Mouse (Mus musculus): ENCODE data around the gene Ppt2. TPM values are rescaled to one million over a fixed set of nuclear protein-coding genes. Genes with fewer than 3 reads are reported as not detected.

Gene Ppt2
- polyA plus RNA-seq, 1 experiment from 2014 or later, result 24.9 TPM

- ATAC-seq, result no peak
- Histone ChIP-seq H3K9me3 (ENCODE audit: low read length) (no peaks in the 10 kb centered on the region), H3K4me3 (ENCODE audit: low read depth, low read length) (no peak overlapping the region), H3K9ac (replicated peaks; ENCODE audit: low read depth) (no peak overlapping the region), H3K27me3 (replicated peaks; ENCODE audit: insufficient read depth, low read length) (no peaks in the 10 kb centered on the region), H3K4me2 (replicated peaks; ENCODE audit: low read depth, low read length) (no peak overlapping the region), H3K27ac (ENCODE audit: low read length) (no peak overlapping the region), H3K4me1 (ENCODE audit: insufficient read depth, low read depth, low read length) (peaks cover 12% of the 10 kb centered on the region), H3K36me3 (ENCODE audit: insufficient read depth, low read length) (0 out of 2 replicates have a peak, but pooled peaks cover 7% of the 10 kb centered on the region)
- WGBS, result 83% methylated on average over 18 of the region's 18 CpGs
- no peak for DNase-seq (ENCODE audit: low spot score)
- TF ChIP-seq EP300 (IDR thresholded peaks at IDR 0.05) (no peak), CTCF (IDR thresholded peaks at IDR 0.05) (no peak)
Observed at GRCm38 (mm10) chr17:34649106-34649864, 21.0 kb upstream of the Ppt2 start.

GRCm38 (mm10) chr17:34648141-34648890 is 20.0 kb upstream of the Ppt2 start:
- TF ChIP-seq CTCF (IDR thresholded peaks at IDR 0.05) (no peak), EP300 (IDR thresholded peaks at IDR 0.05) (no peak)
- Histone ChIP-seq H3K9me3 (ENCODE audit: low read length) (no peaks in the 10 kb centered on the region), H3K27ac (ENCODE audit: low read length) (no peak overlapping the region), H3K9ac (replicated peaks; ENCODE audit: low read depth) (no peak overlapping the region), H3K27me3 (replicated peaks; ENCODE audit: insufficient read depth, low read length) (no peaks in the 10 kb centered on the region), H3K4me1 (ENCODE audit: insufficient read depth, low read depth, low read length) (peaks cover 12% of the 10 kb centered on the region), H3K4me3 (ENCODE audit: low read depth, low read length) (no peak overlapping the region), H3K36me3 (ENCODE audit: insufficient read depth, low read length) (0 out of 2 replicates have a peak, but pooled peaks cover 7% of the 10 kb centered on the region), H3K4me2 (replicated peaks; ENCODE audit: low read depth, low read length) (no peak overlapping the region)
- no peak for ATAC-seq
- WGBS, result 78% methylated on average over 16 of the region's 16 CpGs
- DNase-seq (ENCODE audit: low spot score), result no peak

DNA sequence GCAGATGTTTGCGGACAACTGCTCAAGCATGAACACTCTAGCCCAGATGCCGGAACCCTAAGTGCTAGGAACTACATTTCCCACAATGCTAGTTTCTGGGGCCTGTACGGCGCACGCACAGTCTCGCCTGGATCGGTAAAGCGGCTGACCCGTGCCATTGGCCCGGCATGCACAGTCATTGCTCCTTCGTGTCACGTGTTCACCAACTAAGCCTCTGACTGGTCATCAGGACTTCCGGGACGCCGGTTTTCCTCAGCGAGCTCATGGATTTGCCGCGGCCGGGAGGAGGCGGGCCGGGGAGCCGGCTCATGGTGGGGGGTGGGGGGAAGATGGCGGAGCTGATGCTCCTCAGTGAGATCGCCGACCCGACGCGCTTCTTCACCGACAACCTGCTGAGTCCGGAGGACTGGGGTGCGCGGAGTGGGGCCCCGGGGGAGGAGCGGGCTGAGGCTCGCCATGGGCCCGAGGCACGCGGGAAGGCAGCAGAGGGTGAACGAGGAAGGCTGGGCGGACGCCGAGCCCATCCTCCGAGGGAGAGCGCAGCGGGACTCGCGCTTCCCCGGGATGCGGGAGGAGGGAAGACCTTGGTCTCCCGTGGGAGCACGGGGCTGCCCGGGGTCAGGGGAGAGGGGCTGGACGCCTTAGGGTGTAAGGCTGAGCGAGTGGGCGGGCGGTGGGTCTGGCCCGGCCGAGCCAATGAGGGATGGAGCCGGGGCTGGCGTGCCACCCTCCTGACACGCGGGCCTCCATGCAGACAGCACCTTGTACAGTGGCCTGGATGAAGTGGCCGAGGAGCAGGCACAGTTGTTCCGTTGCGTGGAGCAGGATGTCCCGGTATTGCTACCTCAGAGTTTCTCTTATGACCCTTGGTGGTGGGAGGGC is 18.8 kb upstream of the Ppt2 start, which contains the start of gene Atf6b:
Gene Atf6b (plus strand): TSS at position 241 of the 882 bp plus-strand sequence.
- Histone ChIP-seq H3K36me3 (ENCODE audit: insufficient read depth, low read length) (no peaks in the 10 kb centered on the region), H3K9ac (replicated peaks; ENCODE audit: low read depth) (peak within 1 kb of the TSS; percentile 77), H3K9me3 (ENCODE audit: low read length) (no peaks in the 10 kb centered on the region), H3K4me1 (ENCODE audit: insufficient read depth, low read depth, low read length) (peaks cover 12% of the 10 kb centered on the region), H3K27ac (ENCODE audit: low read length) (peak within 1 kb of the TSS; percentile 57), H3K4me3 (ENCODE audit: low read depth, low read length) (peak within 1 kb of the TSS; percentile 88), H3K4me2 (replicated peaks; ENCODE audit: low read depth, low read length) (peak within 1 kb of the TSS; percentile 95), H3K27me3 (replicated peaks; ENCODE audit: insufficient read depth, low read length) (no peaks in the 10 kb centered on the region)
- DNase-seq (ENCODE audit: low spot score), result peak; percentile 100
- TF ChIP-seq EP300 (IDR thresholded peaks at IDR 0.05) (no peak), CTCF (IDR thresholded peaks at IDR 0.05) (peak; percentile 5)
- ATAC-seq, result peak; percentile 97
- WGBS, result under 1% methylated on average over 63 of the region's 66 CpGs

DNA sequence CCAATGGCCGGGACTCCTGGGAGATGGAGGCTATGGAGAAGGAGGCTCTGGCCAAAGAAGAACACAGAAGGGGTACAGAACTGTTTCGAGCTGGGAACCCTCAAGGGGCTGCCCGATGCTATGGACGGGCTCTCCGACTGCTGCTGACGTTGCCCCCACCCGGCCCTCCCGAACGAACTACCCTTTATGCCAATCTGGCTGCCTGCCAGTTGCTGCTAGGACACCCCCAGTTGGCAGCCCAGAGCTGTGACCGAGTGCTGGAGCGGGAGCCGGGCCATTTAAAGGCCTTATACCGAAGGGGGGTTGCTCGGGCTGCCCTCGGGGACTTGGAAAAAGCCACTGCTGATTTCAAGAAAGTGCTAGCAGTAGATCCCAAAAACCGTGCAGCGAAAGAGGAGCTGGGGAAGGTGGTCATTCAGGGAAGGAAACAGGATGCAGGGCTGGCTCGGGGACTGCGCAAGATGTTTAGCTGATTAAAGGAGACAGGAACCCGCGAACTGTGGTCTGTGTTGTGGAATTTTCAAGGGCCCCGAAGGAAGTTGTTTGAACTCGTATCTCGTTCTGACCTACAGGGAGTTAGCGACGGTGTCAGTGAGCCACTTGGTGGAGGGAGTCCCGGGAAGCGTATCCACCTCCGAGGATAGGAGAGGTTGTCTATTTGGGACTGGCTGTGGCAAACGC is 17.7 kb upstream of the Ppt2 start:
- TF ChIP-seq CTCF (IDR thresholded peaks at IDR 0.05) (no peak), EP300 (IDR thresholded peaks at IDR 0.05) (no peak)
- no peak overlapping the region for H3K9ac ChIP-seq (replicated peaks; ENCODE audit: low read depth)
- H3K4me3 ChIP-seq (ENCODE audit: low read depth, low read length), result no peak overlapping the region
- no peak for ATAC-seq
- peaks cover 12% of the 10 kb centered on the region for H3K4me1 ChIP-seq (ENCODE audit: insufficient read depth, low read depth, low read length)
- peak overlapping the region; percentile 47; the same call in 1 of the 2 replicates for H3K27ac ChIP-seq (ENCODE audit: low read length)
- WGBS, result 73% methylated on average over 30 of the region's 30 CpGs
- H3K9me3 ChIP-seq (ENCODE audit: low read length), result no peaks in the 10 kb centered on the region
- H3K4me2 ChIP-seq (replicated peaks; ENCODE audit: low read depth, low read length), result peak overlapping the region; percentile 67
- H3K27me3 ChIP-seq (replicated peaks; ENCODE audit: insufficient read depth, low read length), result no peaks in the 10 kb centered on the region
- no peaks in the 10 kb centered on the region for H3K36me3 ChIP-seq (ENCODE audit: insufficient read depth, low read length)
- DNase-seq (ENCODE audit: low spot score), result no peak

DNA sequence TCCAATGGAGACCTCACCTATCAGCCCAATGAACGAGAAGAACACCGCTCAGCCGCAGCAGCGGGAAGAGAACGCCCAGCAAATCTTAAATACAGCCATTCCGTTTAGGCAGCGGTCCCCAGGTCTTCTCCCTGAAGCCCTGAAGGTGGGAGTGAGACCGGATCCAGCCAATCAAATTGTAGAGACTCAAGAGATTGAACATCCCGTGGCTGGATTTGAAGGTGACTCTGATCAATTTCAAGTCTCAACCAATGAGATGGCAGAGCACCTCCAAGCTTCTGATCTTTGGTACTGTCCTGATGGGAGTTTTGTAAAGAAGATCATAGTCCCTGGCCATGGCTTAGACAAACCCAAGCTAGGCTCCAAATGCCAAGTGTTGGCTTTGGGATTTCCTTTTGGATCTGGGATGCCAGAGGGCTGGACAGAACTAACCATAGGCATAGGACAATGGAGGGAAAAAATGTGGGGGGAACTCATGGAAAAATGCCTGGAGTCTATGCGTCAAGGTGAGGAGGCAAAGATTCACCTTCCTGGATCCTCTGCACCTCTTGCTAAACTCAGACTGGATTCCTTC is 17.0 kb upstream of the Ppt2 start:
- DNase-seq (ENCODE audit: low spot score), result no peak
- Histone ChIP-seq H3K4me2 (replicated peaks; ENCODE audit: low read depth, low read length) (peak overlapping the region; percentile 67), H3K27ac (ENCODE audit: low read length) (peak overlapping the region; percentile 85; the same call in 1 of the 2 replicates), H3K4me1 (ENCODE audit: insufficient read depth, low read depth, low read length) (peaks cover 12% of the 10 kb centered on the region), H3K9ac (replicated peaks; ENCODE audit: low read depth) (peak overlapping the region; percentile 58), H3K4me3 (ENCODE audit: low read depth, low read length) (peak overlapping the region; percentile 54), H3K9me3 (ENCODE audit: low read length) (no peaks in the 10 kb centered on the region), H3K36me3 (ENCODE audit: insufficient read depth, low read length) (no peaks in the 10 kb centered on the region), H3K27me3 (replicated peaks; ENCODE audit: insufficient read depth, low read length) (no peaks in the 10 kb centered on the region)
- TF ChIP-seq CTCF (IDR thresholded peaks at IDR 0.05) (no peak), EP300 (IDR thresholded peaks at IDR 0.05) (no peak)
- no peak for ATAC-seq
- WGBS, result 36% methylated on average over 10 of the region's 10 CpGs
